Mouse (Mus musculus): ENCODE results near the gene Hes7.
"Not testable (repeated sequence)": the region's sequence is repeated elsewhere in the genome, so short reads cannot be mapped to it uniquely, and the experiment has no call there.

Hes7 gene

DNA sequence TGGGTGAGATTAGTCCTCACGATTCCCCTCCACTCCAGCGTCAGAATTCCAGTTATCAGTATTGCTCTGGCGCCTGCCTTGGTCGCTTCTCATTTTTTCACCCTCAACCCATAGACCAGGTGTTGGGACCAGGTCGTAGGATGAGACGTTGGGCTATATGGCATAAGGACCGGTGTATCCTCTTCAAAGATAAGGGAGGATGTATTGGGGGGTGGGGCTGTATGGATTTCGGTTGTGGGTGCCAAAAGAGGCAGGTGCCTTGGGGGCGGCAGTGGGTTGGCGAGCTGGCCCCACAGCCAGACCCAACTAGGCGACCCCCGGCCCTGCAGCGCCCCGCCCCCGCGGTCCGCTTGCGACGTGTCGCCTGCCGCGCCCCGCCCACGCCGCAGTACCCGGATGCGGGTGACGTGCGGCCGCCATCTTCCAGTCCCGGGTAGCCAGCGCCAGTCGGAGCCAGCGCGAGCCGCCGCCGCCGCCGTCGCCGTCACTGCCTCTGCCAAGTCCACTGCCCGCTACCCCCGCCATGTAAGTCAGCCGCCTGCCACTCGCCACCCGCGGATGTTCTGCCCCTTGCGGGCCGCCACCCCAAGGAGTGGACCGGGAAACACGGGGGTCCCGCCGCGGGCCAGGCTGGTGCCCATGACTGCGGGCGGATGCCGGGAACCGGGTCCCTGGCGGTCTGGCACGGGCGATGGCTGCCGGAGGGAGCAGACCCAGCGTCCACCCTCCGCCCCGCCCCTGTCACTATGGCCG, 31.9 kb upstream of the Hes7 start, which contains the start of gene Vamp2:
Gene Vamp2, plus strand, starts transcription at position 388 of the 753 bp plus-strand sequence.
- DNase-seq (ENCODE audit: low read depth, low spot score), result peak; percentile 81

DNA sequence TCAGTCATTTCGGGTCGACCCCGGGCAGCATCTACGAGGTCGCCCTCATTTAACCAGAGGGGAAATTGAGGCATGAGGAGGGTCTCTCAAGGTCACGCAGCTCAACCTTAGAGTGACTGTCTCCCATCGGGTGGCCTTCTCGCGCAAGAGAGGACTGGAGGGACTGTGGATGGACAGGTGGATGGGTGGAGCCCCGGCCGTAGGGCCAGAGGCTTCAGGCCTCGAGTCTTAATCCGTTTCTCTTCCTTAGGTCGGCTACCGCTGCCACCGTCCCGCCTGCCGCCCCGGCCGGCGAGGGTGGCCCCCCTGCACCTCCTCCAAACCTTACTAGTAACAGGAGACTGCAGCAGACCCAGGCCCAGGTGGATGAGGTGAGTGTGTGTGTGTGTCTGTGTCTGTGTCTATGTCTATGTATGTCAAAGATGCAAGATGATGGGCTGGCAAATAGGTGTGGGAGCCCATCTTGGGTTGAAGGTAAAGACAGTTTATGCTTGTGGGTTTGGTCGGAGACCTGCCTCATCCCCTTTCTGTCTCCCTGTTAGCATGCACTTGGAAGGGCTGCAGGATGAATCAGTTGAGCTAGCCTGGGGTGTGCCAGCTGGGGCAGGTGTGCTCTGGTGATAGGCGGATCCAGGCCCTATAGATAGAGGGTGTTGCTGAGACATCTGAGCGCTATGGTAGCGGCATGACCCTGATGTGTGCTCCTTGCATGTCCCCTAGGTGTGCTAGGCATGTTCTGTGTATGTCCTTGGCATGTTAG, 31.2 kb upstream of the Hes7 start:
- DNase-seq (ENCODE audit: low read depth, low spot score), result no peak

DNA sequence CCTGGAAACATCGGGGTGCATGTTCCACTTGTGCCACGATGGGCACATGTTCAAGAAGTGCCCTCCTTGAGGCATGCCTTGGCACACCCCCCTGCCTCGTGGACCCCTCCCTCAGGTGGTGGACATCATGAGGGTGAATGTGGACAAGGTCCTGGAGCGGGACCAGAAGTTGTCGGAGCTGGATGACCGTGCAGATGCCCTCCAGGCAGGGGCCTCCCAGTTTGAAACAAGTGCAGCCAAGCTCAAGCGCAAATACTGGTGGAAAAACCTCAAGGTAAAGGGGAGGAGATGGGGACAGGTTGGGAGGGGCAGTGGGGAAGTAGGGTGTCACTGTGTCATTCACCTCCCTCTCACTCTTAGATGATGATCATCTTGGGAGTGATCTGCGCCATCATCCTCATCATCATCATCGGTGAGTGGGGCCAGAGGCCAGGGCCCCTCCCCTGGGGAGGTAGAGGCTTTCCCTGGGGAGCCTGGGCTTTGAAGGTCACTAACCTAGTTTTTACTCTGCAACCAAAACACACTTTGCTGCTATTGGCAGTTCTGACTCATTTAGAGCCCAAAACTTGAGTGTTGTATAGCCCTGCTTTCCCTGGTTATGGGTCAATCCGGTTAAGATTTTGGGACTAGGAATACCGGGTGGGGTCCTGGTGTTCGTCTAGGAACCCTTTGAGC, 30.5 kb upstream of the Hes7 start:
- no peak for DNase-seq (ENCODE audit: low read depth, low spot score)

DNA sequence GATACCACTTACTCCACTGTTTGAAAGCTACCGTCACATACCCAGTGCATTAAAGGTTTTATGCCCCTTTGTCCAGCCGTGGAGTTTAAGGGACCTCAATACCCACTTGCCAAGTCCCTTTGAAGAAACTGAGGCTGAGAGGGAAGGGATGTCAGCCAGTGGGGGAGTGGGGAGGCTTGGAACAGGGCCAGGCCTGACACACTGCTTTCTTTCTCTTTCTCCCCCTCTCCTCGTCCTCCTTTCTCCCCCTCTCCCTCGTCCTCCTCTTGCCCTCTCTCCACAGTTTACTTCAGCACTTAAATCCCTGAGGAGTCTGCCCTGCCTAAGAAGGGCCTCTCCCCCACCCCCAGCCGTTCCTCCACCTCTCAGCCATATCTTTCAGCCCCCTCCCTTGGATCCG, 29.8 kb upstream of the Hes7 start:
- no peak for DNase-seq (ENCODE audit: low read depth, low spot score)

DNA sequence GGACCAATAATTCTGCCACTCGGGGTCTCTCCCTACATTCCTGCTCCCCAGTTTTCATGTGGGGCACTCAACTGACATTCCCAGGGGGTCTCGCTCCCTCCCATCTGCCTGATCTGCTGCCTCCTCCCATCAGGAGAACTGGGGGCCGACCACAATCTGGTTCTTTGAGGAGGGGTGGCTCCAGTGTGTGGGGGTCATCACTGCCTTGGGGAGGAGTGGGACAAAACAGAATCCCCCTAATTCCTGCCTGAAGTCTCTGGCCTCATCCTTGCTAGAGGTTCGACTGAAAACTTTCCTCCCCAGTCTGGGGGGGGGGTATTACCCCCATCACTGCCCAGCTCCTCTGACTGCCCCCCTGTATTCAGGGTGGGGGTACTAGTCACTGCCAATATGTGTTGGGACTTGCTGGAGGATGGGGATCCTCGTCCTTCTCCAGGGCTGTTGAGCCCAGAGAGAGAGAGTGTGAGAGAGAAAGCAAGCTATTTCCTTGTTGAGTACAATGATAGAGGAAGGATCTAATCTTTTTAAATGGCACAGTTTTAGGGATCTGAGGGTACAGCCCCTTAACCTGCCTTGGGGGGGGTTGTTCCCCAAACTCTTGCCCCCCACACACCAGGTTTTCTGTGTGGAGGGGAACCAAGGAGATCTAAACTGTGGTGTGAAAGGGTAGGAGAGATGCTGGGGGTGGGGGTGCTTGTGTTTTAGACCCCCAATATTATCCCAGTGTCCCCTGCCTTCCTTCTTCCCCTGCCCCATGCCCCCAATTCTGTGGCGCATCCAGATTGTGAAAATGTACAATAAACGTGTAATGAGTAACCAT, 28.4 kb upstream of the Hes7 start:
- DNase-seq (ENCODE audit: low read depth, low spot score), result no peak

DNA sequence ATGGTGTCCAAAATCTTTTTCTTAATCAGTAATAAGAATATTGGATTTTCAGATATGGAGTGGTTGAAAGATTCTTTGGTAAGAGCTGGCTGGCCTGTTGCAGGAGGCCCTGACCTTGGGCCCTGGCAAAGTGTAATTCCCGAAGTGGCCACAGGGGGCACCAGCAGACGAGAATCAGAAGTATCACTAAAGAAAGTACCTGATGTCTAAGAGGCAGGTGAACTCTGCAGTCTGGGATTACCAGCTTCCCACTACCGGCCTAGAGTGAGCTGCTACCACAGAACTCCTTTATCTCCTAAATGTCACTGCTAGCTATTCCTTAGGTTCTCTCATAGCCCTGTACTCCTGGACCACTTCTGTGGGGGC, 27.8 kb upstream of the Hes7 start:
- DNase-seq (ENCODE audit: low read depth, low spot score), result peak; percentile 72

DNA sequence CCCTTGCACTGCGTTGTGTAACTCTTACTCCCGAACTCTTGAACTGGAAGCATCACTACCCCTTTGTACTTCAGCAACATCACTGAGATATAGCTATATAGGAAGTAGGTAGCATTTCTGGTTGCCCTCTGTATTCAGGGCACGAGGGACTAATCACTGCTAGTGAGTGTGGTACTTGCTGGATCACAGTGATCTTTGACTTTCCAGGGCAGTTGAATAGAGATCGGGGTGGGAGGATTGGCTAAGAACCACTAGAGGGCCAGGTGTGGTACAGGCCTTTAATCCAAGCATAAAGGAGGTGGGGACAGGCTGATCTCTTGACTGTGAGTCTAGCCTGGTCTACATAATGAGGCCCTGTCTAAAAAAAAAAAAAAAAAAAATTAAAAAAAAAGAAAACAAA, 27.3 kb upstream of the Hes7 start:
- no peak for DNase-seq (ENCODE audit: low read depth, low spot score)

DNA sequence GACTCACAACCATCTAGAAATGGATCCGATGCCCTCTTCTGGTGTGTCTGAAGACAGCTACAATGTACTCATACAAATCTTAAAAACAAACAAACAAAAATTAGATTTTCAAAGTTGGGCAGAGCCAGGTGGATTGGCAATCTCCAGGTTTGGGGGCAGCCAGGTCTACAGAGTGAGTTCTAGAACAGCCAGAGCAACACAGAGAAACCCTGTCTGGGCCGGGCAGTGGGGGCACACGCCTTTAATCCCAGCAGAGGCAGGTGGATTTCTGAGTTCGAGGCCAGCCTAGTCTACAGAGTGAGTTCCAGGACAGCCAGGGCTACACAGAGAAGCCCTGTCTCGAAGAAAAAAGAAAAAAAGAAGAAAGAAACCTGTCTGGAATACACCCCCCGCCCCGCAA, 26.3 kb upstream of the Hes7 start:
- DNase-seq (ENCODE audit: low read depth, low spot score), result not testable (repeated sequence)

DNA sequence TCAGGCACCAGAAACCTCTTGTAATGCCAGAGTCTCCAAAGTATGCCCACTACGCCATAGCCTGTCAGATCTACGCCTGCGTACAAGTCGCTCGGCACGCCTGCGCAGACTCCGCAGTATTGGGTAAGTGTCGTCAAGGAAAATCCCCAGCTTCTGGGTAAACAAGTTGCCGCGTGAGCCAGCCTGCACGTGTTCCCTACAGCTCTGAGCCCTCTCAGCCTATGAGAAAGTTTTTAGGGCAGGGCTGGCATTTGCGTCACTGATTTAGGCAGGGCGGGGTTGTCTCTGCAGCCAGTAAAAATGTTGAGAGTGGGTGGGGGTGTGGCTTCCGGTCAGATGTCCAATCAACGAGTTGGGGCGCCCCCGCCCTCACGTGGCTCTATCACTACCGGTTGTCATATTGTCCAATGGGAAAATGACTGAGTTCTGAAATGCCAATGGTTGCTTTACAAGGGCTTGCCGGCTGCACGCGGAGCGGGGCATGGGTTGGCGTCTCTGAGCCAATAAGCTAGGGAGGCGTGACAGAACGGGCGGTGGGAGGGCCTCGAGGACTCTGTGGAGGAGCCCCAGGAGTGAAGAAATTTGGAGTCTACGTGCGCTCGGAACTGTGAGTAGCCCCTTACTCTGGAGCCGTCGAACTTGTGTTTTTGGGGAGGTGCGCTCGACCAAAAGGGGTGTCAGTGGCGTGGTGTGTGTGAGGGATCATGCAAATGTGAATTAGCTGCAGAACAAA, 25.3 kb upstream of the Hes7 start, which contains the start of gene Per1:
Gene Per1, plus strand, starts transcription at position 521 of the 733 bp plus-strand sequence.
- peak; percentile 100 for DNase-seq (ENCODE audit: low read depth, low spot score)

DNA sequence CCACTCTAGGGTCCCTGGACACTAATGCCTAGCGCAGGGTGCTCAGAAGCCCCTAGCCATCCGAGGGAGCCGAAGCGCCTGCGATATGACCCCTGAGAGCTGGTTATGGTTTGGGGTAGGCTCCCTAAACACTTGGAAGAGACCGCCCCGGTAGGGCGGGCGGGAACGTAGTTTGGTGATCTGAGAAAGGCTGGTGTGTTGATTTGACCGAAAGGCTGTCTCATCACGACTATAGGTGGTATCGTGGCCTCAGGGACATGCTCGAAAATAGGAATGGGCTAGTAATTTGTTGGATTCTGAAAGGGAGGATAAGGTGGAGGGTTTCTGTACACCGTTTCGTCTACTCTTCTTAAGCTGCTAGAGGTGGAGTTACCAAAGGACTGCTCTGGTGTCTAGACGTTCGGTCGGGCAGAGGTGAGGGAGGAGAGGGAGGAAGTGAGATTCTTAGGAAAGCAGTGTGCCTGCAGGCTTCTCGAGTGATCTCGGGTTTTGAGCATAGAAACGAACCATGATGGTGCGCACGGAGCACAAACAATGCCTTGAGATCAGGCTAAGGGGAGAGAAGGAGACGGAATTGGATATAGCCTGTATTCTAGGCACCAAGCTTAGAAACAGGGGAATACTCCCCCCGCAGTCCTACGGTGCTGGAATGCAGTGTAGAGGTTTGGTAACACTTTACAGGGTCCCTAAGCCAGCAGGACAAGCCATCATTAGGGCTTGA, 24.5 kb upstream of the Hes7 start:
- DNase-seq (ENCODE audit: low read depth, low spot score), result peak; percentile 66

DNA sequence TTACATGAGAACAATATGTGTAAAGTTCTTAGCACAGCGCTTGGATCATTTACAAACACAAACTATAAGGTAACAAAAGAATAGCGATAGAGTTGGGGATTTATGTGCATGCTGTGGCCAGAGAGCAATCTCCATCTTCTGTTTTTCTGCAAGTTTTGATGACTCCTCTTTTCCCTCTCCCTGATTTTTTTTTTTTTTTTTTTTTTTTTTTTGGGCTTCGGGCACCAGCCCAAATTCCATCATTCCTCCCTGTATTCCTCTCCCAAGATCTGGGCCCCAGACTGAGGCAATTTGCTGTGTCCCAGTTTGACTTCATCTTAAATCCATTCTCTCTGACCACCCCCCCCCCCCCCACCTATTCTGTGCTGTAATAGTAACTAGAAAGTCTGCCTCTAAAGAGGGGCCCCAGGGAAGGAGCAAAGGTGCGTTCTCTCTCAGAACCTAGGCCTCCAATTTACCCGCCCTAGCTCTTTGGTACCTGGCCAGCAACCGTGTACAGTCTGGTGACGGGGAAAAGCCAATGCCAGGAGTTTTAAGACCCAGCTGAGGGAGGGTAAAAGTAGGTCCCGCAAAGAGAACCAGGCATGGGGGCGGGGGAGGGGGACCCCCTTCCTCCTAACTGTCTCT, 23.7 kb upstream of the Hes7 start:
- peak; percentile 81 for DNase-seq (ENCODE audit: low read depth, low spot score)

DNA sequence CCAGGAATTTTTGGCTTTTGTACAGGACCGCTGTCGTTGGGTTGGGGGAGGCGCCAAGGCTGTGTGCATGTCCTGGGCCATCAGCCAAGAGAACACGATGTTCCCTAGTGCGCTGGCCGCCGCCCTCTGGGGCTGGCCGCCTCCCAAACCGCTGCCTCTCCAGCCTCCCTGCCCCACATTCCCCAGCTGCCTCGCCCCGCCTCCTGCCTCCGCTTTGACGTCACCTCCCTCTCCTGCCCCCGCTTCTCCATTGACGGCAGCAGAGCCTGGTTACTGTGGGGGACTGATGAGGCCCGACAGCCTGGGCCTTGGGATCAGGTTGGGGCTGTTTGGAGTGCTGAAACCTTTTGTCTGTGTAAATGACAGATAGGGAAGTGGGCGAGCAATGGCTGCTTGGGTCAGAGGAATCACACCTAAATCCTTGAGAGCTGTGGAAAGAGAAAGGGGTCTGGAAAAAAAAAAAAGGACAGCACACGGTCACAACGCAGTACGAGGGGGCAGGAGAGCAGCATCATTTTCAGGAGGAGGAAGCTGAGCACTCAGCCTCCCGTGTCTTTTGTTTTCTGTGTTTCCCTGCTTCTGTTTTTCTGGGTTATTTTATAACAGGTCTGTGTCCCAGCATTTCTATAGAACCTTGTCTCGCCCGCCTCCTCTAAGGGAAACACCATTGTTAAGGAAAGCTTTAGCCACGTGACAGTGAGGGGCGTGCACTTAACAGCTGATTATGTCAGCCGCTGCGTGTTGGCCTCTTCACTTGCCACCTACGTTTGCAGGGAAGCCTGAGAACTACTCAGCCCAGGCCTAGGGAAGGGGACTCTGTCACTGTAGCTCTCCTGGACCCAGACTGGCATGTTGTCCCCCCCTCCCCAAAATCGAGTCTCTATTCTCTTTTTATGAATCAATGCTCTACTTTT, 23.0 kb upstream of the Hes7 start:
- DNase-seq (ENCODE audit: low read depth, low spot score), result peak; percentile 100

DNA sequence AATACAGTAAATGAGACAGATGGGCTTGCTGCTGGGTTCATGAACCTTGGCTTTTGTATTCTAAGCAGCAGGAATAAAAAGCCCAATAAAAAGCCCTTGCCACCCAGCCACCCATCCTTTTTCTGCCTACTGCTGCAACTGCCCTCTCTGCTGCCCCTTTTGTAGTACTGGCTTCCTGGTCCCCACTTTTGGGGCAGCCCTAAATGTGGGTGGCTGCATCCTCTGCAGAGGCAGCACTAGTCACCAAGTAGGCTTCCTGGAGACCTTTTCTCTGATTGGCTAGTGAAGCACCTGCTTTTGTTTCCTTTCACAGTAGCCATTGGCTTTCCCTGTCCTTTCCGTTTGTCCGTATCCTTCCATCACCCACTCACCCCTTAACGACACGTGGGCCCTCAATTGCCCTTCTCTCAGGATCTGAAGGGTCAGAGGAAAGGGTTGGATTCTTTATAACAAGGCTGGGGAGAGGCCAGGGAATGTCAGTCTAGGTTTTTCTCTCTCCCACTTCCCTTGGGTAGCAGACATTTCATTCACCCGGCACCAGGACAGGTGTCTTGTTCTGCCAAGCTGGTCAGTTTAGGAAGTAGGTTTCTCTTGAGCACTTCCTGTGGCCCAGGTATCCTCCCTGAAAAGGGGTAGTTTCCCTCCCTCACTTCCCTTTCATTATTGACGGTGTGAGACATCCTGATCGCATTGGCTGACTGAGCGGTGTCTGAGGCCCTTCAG, 22.0 kb upstream of the Hes7 start:
- no peak for DNase-seq (ENCODE audit: low read depth, low spot score)

DNA sequence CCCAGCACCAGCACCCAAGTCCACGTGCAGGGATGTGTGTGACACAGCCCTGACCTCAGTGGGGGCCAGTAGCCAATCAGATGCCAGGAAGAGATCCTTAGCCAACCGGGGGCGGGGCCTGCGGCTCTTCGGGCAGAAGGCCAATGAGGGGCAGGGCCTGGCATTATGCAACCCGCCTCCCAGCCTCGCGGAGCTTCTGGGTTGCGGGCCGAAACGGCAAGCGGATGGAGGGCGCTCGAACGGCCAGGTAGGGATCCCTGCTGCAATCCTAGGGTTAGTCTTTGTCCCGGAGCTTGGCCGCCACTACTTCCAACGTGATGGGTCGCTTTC, 21.5 kb upstream of the Hes7 start:
- DNase-seq (ENCODE audit: low read depth, low spot score), result peak; percentile 100

DNA sequence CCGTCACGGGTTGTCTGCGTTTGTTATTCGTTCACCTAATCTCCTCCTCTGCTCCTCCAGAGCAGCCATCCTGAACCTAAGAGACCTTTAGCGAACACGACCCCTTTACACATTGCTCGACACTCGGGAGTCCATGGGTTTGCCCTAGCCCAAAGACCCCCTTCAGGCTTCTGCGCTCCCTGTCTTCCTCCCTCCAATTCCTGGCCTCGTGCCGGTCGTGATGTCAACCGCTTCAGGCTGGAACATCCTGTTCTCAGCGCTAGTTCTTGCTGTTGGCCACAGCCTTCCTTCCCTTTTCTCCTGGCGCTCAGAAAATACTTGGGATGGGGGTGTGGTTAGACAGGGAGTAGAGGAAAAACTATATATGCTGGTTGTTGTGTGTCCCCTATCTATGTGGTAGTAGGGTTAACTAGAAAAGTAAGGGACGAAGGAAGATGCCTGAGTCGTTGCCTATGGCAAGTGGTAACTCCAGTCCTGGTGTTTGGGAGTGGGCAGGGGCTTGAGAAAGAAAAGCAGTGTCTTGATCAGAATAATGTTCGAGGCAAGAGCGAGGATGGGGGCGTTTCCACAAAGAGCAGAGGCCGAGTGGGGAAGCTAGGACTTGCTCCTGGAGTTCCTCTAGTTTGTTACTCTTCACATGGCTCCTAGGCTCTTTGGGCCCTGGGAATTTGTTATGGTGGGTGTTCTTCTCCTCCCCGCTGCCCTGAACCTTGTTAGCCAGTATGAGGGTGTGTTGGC, 20.9 kb upstream of the Hes7 start:
- peak; percentile 94 for DNase-seq (ENCODE audit: low read depth, low spot score)

DNA sequence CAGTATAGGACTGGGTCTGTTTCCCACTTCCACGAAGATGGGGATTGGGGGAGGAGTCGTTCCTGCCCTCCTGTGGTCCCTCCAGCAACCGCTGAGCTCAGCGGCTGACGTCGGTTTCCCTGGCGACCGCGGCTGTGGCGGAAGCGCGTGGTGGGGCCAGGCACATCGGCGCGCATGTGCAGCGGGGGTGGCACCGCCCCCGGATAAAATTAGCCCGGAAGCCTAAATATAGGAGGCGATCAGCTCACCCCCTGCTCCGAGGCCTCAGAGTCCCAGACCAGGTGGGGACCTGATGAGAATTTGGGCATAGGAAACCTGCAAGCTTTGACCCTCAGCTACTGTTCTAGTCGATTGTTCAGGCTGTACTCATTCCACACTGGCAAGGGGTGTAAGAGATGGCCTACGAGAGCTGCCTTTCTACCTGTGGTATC, 20.3 kb upstream of the Hes7 start:
- DNase-seq (ENCODE audit: low read depth, low spot score), result peak; percentile 98

DNA sequence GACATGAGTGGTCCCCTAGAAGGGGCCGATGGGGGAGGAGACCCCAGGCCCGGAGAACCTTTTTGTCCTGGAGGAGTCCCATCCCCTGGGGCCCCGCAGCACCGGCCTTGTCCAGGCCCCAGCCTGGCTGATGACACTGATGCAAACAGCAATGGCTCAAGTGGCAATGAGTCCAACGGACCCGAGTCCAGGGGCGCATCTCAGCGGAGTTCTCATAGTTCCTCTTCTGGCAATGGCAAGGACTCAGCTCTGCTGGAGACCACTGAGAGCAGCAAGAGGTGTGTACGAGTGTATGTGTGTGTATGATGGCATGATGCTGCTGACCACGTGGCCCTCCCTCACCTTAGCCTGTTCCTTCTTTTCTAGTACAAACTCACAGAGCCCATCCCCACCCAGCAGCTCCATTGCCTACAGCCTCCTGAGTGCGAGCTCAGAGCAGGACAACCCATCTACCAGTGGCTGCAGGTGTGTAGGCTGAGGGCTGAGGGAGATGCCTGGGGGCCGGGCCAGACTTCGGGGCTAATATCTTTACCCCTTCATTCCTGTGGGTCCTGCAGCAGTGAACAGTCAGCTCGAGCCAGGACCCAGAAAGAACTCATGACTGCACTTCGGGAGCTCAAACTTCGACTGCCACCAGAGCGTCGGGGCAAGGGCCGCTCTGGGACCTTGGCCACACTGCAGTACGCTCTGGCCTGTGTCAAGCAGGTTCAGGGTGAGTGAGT, 19.4 kb upstream of the Hes7 start:
- no peak for DNase-seq (ENCODE audit: low read depth, low spot score)
